Mouse (Mus musculus) embryo, embryonic 11 days (tissue): ENCODE data around the gene Mrap2.
"Not testable (repeated sequence)": the region's sequence is repeated elsewhere in the genome, so short reads cannot be mapped to it uniquely, and the experiment has no call there.

Source experiments
- DNase-seq: peaks from one replicate; pipeline ENCODE4 v3.0.0-alpha.2; 2015

Mrap2 gene

GRCm38 (mm10) chr9:87144106-87144505, at the start of gene Mrap2:
Mrap2 (plus strand) TSS chr9:87144306.
- DNase-seq, result peak; percentile 87

- DNase-seq, result no peak
Measured at GRCm38 (mm10) chr9:87097989-87098388, 46.1 kb upstream of the Mrap2 start.

GRCm38 (mm10) chr9:87115019-87115418, 29.1 kb upstream of the Mrap2 start:
- no peak for DNase-seq

- DNase-seq, result peak; percentile 20
Measured at GRCm38 (mm10) chr9:87115456-87115931, 28.6 kb upstream of the Mrap2 start.

GRCm38 (mm10) chr9:87115978-87116377, 28.1 kb upstream of the Mrap2 start:
- DNase-seq, result no peak

- no peak for DNase-seq
Measured at GRCm38 (mm10) chr9:87118996-87119395, 25.1 kb upstream of the Mrap2 start.

- peak; percentile 18 for DNase-seq
Measured at GRCm38 (mm10) chr9:87121956-87122493, 22.1 kb upstream of the Mrap2 start.

- DNase-seq, result not testable (repeated sequence)
Measured at GRCm38 (mm10) chr9:87127046-87127445, 17.1 kb upstream of the Mrap2 start.

GRCm38 (mm10) chr9:87135765-87136558, 8.1 kb upstream of the Mrap2 start:
- no peak for DNase-seq

GRCm38 (mm10) chr9:87143076-87143475, 1.0 kb upstream of the Mrap2 start:
- no peak for DNase-seq

- DNase-seq, result no peak
Measured at GRCm38 (mm10) chr9:87144532-87144931, 426 bp downstream of the Mrap2 start.

- peak; percentile 36 for DNase-seq
Measured at GRCm38 (mm10) chr9:87145180-87145579, 1.1 kb downstream of the Mrap2 start.

- DNase-seq, result no peak
Measured at GRCm38 (mm10) chr9:87145671-87146070, 1.6 kb downstream of the Mrap2 start.

- DNase-seq, result no peak
Measured at GRCm38 (mm10) chr9:87146400-87146799, 2.3 kb downstream of the Mrap2 start.

- DNase-seq, result no peak
Measured at GRCm38 (mm10) chr9:87147927-87148326, 3.8 kb downstream of the Mrap2 start.

- DNase-seq, result no peak
Measured at GRCm38 (mm10) chr9:87152641-87153325, 8.7 kb downstream of the Mrap2 start.

- DNase-seq, result no peak
Measured at GRCm38 (mm10) chr9:87162559-87162958, 18.5 kb downstream of the Mrap2 start.

GRCm38 (mm10) chr9:87167001-87167830, 23.1 kb downstream of the Mrap2 start:
- DNase-seq, result no peak

GRCm38 (mm10) chr9:87168051-87168450, 23.9 kb downstream of the Mrap2 start:
- no peak for DNase-seq

- DNase-seq, result no peak
Measured at GRCm38 (mm10) chr9:87169144-87169543, 25.0 kb downstream of the Mrap2 start.

GRCm38 (mm10) chr9:87170891-87171290, 26.8 kb downstream of the Mrap2 start:
- no peak for DNase-seq

GRCm38 (mm10) chr9:87171517-87171916, 27.4 kb downstream of the Mrap2 start:
- DNase-seq, result no peak

GRCm38 (mm10) chr9:87178534-87178933, 34.4 kb downstream of the Mrap2 start:
- no peak for DNase-seq
